Comparison of ENCODE assay signal across 19 mouse cellular contexts in the genomic region with DNA sequence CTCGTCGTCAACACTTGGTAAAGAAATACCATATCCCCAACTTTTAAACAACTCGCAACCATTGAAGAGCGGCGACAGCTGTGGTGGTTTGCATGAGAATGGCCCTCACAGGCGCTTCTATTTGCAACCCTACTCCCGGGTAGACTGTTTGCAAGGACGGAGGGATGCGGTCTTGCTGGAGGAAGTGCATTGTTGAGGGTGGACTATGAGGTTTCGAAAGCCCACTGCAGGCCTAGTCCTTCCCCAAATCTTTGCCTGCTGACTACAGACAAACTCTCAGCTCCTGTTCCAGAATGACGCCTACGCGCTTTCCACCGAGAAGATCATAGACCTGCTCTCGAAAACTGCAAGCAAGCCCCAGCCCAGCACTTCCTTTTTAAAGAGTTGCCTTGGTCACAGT. TPM values are rescaled to one million over a fixed set of nuclear protein-coding genes. Genes with fewer than 3 reads are reported as not detected.
DNase-seq lines count a peak whose midpoint lies in the region; ATAC-seq and TF ChIP-seq lines count a peak whose summit lies in the region.
"Had no signal": no experiment of that assay in that cellular context is flagged by ENCODE, and none has a peak within 500 bp of the region (broad histone marks: within the 10 kb centered on the region; RNA-seq: fewer than 3 reads in every experiment).

No protein-coding gene starts in this region.

- peak; percentile 25 for DNase-seq in layer of hippocampus, adult 9-11 months
- no peak for DNase-seq in layer of hippocampus, adult 8-10 months (ENCODE audit: low spot score in 2 of 2)
- peak; percentile 27 for DNase-seq in CD4-positive helper T cell, adult 2 months (ENCODE audit: low read depth, low spot score)
- DNase-seq in retina, embryonic 14.5 days (ENCODE audit: low spot score), result no peak
- no peak for DNase-seq in thymus, adult 2 months
- DNase-seq: cerebellum, adult 11-12 months had no signal

- H3K27me3 ChIP-seq in thymus, adult 2 months (ENCODE audit: control insufficient read depth, insufficient read depth, low read length), result no peaks in the 10 kb centered on the region
- H3K27me3 ChIP-seq: embryonic facial prominence, embryonic 15.5 days; hindbrain, embryonic 13.5 days; limb, embryonic 15.5 days; midbrain, embryonic 12.5 days had no signal

- TF ChIP-seq CTCF in thymus, adult 2 months (IDR thresholded peaks at IDR 0.05; ENCODE audit: borderline replicate concordance, control insufficient read depth, extremely low read depth, insufficient read depth, low read length, poor library complexity), result no peak

- TF ChIP-seq POLR2A in thymus, adult 2 months (IDR thresholded peaks at IDR 0.05; ENCODE audit: control insufficient read depth, extremely low read depth, insufficient read depth, low read length, poor library complexity), result no peak

- no peak overlapping the region for H3K4me3 ChIP-seq in thymus, adult 2 months (ENCODE audit: control insufficient read depth, insufficient read depth, low read length)
- H3K4me3 ChIP-seq: embryonic facial prominence, embryonic 15.5 days; hindbrain, embryonic 13.5 days; limb, embryonic 15.5 days; midbrain, embryonic 12.5 days had no signal

- 45% methylated on average over 15 of the region's 15 CpGs for WGBS in thymus, adult 2 months

- ATAC-seq in CD4-positive, CD25-positive, alpha-beta regulatory T cell, adult 4 months, result peak; percentile 16
- peak; percentile 80 for ATAC-seq in megakaryocyte, adult 5-6 weeks (ENCODE audit: poor library complexity, severe bottlenecking)
- ATAC-seq: intestine, postnatal 0 days had no signal

- no peak overlapping the region for H3K27ac ChIP-seq in thymus, adult 2 months (ENCODE audit: control insufficient read depth, insufficient read depth, low read length)
- H3K27ac ChIP-seq: embryonic facial prominence, embryonic 15.5 days; hindbrain, embryonic 13.5 days; limb, embryonic 15.5 days; midbrain, embryonic 12.5 days had no signal

- H3K4me1 ChIP-seq in thymus, adult 2 months (replicated peaks; ENCODE audit: control insufficient read depth, insufficient read depth, low read length), result no peaks in the 10 kb centered on the region; the same call in 1 of the 2 replicates
- H3K4me1 ChIP-seq: embryonic facial prominence, embryonic 15.5 days; hindbrain, embryonic 13.5 days; limb, embryonic 15.5 days; midbrain, embryonic 12.5 days had no signal

- no peaks in the 10 kb centered on the region for H3K36me3 ChIP-seq in thymus, adult 2 months (ENCODE audit: control insufficient read depth, insufficient read depth, low read length)
- H3K36me3 ChIP-seq: embryonic facial prominence, embryonic 15.5 days; hindbrain, embryonic 13.5 days; limb, embryonic 15.5 days; midbrain, embryonic 12.5 days had no signal

RNA-seq across cellular contexts. Expression of gene Gnrhr, which starts 7.4 kb away (rescaled TPM):
- not detected for total RNA-seq in layer of hippocampus, adult 8-10 months (2022)
- not detected for polyA plus RNA-seq in CD4-positive, CD25-positive, alpha-beta regulatory T cell, adult 4 months (2017; shearing (Covaris generic))
- not detected in 2 replicates for total RNA-seq in megakaryocyte, adult 5-6 weeks (2015)
- total RNA-seq in megakaryocyte, adult 5-6 weeks (2017), result not detected in 2 replicates
- polyA plus RNA-seq in thymus, adult 2 months (2012; rRNA removed), result not detected in 2 replicates
- total RNA-seq: gastrocnemius, adult 18-20 months had no signal
- polyA plus RNA-seq: brain, embryonic 14.5 days; cortical plate, adult 2 months; embryonic facial prominence, embryonic 15.5 days; forebrain, embryonic 11.5 days; heart, embryonic 14.5 days; hindbrain, embryonic 13.5 days; intestine, postnatal 0 days; limb, embryonic 15.5 days; lung, embryonic 16.5 days; midbrain, embryonic 12.5 days had no signal

RNA-seq across cellular contexts. Expression of gene Uba6, which starts 17.7 kb away (rescaled TPM):
- total RNA-seq in layer of hippocampus, adult 8-10 months (2022), result 10 to 100 TPM; 14.9 to 26.5 (median 20.3) TPM
- polyA plus RNA-seq in CD4-positive, CD25-positive, alpha-beta regulatory T cell, adult 4 months (2017; shearing (Covaris generic)), result 10 to 100 TPM; 15.5 to 17.9 TPM
- 20.3 and 21.6 TPM in 2 replicates for total RNA-seq in megakaryocyte, adult 5-6 weeks (2015)
- total RNA-seq in megakaryocyte, adult 5-6 weeks (2017), result 18.6 and 21.9 TPM in 2 replicates
- polyA plus RNA-seq in thymus, adult 2 months (2012; rRNA removed), result 2.3 and 3.0 TPM in 2 replicates

Comparison
In these comparisons a context has a peak if more than half of its experiments do, and no peak if none do; other contexts are left out.
1. DNase-seq: peak in layer of hippocampus, adult 9-11 months (single experiment) and CD4-positive helper T cell, adult 2 months (single experiment); none in layer of hippocampus, adult 8-10 months (0 of 2), retina, embryonic 14.5 days (single experiment) and thymus, adult 2 months (single experiment).